Mouse (Mus musculus) embryo, embryonic 10.5 days (tissue): ENCODE results near the gene Ambra1.

Experiments
- DNase-seq: peaks from one replicate; pipeline ENCODE4 v3.0.0-alpha.2; 2015; ENCODE audit warnings: low spot score

The Ambra1 gene

DNA sequence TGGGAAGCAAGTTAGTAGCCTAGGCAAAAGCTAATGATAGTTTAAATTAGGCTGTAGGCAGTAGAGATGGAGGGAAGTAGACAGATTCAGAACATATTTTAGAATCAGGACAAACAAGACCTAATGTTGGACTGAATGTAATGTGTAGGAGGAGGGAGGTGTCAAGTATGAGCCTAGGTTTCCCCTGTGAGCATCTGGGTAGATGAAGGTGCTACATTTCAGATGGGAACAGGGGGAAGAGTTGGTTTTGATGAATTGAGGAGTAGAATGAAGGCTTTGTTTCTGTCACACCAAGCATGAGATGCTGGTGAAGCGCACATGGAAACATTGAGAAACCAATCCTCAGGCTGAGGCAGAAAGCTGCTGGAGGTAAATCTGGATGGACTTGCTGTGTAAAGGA is 9.7 kb downstream of the Ambra1 start:
- no peak for DNase-seq

DNA sequence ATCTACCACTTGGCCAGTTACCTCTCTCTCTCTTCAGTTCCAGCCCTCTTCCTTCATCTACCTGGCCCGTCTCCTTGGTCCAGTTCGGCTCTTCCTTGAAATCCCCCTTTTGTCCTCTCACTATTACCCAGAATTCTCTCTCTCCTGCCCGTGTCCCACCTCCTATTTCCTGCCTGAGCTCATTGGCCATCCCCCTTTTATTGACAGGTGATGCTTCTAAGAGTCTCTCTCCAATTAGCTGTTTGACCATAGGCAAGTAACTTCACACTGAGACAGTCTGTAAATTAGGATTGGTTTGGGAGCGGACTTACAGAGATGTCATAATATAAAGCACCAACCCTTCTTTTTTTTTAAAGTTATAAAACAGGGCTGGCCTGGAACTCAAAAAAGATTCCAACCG is 14.8 kb downstream of the Ambra1 start:
- no peak for DNase-seq

- DNase-seq: no peak
Observed at GRCm38 (mm10) chr2:91749811-91750261, 19.9 kb downstream of the Ambra1 start.

- DNase-seq: no peak
Observed at GRCm38 (mm10) chr2:91771921-91772705, 42.2 kb downstream of the Ambra1 start.

DNA sequence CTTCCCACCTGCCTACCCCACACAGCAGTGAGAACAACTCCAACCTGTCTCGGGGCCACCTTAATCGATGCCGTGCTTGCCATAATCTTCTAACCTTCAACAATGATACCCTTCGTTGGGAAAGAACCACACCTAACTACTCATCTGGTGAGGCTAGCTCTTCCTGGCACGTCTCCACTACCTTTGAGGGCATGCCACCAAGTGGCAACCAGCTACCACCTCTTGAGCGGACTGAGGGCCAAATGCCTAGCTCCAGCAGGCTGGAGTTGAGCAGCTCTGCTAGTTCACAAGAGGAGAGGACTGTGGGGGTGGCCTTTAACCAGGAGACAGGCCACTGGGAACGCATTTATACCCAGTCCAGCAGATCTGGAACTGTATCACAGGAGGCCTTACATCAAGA is 43.4 kb downstream of the Ambra1 start:
- DNase-seq: no peak

- peak; percentile 58 for DNase-seq
Observed at GRCm38 (mm10) chr2:91779166-91779565, 49.2 kb downstream of the Ambra1 start.

DNA sequence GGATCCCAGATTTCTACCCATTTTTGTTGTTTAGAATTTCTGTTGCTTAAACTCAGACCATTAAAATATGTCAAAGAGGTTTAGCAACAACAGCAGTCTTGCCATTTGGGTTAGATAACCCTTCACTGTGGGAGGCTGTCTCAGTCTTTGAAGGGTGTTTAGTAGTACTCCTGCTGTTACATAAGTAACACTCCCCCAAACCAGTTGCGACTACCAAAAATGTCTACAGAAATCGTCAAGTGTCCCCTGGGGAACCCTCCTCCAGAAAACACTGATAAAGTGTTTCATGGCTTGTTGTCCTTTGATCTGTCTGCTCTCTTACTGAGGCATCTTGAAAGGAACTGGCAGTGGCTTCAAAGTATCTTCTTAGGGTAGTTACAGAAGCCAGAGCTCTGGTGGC is 61.7 kb downstream of the Ambra1 start:
- no peak for DNase-seq

DNA sequence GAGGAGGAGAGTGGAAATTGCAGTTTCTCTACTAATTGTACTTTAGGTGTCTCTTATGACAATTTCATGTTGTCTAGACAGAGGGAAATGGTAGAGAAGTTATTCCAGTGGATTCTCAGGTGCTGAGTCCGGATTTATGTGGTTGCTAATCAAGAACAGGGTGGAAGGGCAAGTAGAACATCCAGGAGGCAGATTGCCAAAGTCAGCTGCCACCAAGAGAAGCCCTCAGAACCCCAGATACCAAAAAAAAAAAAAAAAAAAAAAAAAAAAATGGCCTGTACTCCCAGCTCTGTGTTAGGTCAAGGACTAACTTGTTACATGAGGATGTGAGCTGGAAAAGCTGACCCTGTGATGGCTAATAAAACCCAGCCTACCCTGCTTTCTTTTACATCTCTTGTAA is 62.4 kb downstream of the Ambra1 start:
- no peak for DNase-seq

DNA sequence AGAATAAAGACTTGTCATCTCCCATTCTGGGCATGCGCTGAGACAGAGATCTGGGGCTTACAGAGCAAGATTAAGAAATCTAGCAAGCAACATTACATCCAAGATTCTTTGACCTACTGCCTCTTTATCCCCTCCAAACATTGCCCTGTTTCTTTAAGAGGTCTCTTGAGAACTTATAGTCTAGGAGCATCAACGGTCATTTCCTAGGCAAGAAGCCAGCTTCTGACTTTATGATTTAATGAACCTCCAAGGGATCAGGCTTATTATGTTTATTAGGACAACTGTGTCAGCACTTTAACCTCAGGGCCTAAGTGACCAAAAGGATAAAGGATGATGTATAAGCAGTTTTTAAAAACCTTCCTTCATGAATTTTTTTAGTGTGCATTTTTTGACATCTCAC is 64.5 kb downstream of the Ambra1 start:
- no peak for DNase-seq

DNA sequence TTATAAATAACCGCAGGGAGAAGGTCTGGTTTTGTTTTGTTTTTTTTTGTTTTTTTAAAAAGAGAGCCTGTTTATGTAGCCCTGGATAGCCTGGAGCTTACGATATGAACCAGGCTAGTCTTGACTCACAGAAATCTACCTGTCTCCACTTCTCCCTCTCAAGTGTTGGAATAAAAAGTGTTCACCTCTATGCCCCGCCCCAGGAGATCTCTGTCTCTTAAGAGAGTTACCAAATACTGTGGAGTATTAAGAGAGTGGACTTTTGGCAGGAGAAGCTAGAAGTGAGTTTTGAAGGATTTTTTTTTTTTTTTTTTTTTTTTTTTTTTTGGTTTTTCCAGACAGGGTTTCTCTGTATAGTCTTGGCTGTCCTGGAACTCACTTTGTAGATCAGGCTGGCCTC is 65.2 kb downstream of the Ambra1 start:
- DNase-seq: no peak

DNA sequence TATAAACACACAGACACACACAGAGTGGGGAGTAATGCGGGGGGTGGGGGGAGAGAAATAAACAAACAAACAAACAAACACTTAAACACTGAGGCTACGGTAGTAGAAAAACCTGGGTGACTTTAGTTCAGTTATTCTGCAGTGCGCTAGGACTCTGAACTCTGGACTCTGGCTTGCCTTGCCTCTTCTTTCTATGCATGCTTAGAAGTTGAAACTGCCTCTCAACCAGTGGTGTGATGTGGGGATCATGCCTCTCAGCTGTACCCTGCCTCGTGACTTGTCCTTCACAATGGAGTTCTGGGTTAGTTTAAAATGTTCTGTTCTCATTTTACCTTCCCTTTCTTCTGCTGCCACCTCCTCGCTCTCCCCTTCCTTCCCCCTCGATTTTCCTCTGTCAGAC is 81.5 kb downstream of the Ambra1 start:
- no peak for DNase-seq

DNA sequence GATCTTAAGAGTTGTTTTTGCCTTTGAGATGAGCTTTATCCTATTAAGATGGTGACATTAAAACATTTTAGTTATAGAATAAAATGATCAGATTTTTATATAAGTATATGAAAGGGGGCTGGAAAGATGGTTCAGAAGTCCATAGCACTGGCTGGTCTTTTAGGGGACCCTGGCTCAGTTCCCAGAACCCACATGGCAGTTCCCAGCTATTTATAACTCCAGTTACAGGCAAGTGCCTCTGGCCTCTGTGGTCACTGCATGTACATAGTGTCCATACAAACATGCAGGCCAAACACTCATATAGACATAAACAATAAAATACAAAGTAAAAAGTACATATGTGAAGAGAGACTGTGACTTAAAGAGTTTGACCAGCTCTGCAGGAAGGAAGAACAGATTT is 86.8 kb downstream of the Ambra1 start:
- DNase-seq: no peak

- no peak for DNase-seq
Observed at GRCm38 (mm10) chr2:91832227-91832626, 102.3 kb downstream of the Ambra1 start.

- DNase-seq: no peak
Observed at GRCm38 (mm10) chr2:91834272-91834671, 104.3 kb downstream of the Ambra1 start.

DNA sequence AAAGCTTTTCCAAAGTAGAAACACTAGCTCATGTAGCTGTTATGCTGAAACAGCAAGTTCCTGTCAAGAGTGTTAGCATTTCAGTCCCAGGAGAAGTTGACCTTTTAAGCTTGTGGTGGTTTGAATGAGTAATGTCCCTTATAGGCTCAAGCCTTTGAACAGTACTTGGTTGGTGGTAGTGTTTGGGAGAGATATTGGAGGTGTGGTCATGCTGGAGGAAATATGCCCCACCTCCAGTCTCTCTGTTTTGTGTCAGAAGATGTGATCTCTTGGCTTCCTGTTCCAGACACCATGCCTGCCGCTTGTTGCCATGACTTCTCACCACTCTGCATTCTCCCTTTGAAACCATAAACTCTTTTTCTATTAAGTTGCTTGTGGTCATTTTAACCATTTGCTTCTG is 105.1 kb downstream of the Ambra1 start:
- DNase-seq: no peak

DNA sequence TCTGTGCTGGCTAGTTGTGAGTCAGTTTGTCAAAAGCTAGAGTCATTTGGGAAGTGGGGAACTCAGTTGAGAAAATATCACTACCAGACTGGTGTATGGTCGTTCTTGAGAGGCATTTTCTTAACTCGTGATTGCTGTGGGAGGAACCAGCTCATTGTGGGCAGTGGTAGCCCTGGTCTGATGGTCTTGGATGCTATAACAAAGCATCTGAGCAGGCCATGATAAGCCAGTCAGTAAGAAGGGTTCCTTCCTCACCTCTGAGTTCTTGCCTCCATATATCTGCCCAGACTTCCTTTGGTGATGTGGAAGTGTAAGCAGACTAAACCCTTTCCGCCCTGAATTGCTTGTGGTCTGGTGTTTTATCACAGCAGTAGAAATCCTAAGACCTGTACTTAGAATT is 105.7 kb downstream of the Ambra1 start:
- DNase-seq: no peak

DNA sequence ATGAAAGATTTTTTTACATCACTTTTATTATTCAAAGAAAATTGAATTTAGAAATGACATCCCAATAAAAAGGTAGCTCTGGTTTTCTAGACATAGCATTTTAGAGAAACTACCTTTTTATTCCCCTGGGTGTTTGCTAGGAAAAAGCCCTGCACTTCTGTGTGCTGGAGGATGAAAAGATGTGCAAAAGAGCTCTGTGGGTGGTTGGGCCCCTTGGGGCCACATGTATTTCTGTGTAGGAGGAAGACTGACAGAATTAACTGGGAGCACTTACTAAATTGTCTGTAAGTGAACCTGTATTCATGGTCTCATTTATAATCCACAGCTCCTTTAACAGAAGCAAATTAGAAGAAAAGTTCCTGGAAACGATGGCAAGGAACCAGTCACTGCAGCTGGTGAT is 114.2 kb downstream of the Ambra1 start:
- no peak for DNase-seq

- peak; percentile 41 for DNase-seq
Observed at GRCm38 (mm10) chr2:91852446-91853191, 122.7 kb downstream of the Ambra1 start.

- DNase-seq: no peak
Observed at GRCm38 (mm10) chr2:91854575-91854974, 124.6 kb downstream of the Ambra1 start.

GRCm38 (mm10) chr2:91856958-91857357 is 127.0 kb downstream of the Ambra1 start:
- DNase-seq: no peak

- no peak for DNase-seq
Observed at GRCm38 (mm10) chr2:91859423-91859822, 129.5 kb downstream of the Ambra1 start.

DNA sequence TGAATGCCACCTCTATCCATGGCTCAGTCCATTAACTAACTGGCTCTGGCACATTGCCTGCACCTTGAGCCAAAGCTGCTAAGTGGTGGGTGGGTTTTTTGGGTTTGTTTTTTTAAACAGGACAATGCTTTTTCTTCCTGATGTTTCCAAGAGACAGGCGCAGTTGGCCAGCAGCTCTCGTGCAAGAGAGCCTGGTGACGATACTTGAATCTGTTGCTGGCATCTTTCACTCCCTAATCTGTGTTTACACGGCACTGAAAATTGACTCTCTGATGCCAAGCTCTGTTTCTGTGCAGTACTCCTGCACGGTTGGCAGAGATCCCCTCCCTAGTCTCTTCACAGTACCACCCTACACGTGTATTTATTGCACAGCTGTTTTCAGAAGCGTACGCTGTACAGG is 140.8 kb downstream of the Ambra1 start:
- DNase-seq: no peak

- DNase-seq: no peak
Observed at GRCm38 (mm10) chr2:91871225-91871624, 141.3 kb downstream of the Ambra1 start.

DNA sequence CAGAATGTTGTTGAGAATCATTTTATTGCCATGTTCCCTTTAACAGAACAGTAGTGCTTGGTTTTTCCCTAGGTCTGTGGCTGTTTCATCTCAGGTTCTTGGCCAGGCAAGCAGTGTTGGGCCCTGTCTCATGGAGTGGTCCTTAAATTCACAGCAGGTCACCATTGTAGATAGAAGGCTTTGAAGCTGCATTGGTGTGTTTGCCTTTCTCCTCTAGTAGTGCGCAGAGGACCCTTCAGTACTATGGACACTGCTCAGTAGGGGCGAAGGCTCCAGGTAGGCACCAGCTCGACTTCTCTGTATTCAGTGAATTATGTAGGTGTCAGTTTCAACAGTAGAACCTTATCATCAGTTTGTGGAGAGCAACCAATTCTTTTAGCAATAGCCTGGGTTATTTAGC is 142.7 kb downstream of the Ambra1 start:
- no peak for DNase-seq
